Comparison of ENCODE assay signal across 8 mouse cellular contexts in genomic region chr17:6828531-6829150, GRCm38 (mm10). TPM values are rescaled to one million over a fixed set of nuclear protein-coding genes. Genes with fewer than 3 reads are reported as not detected.
A peak's percentile ranks its signal among the peaks of the same experiment; 100 is the strongest.
DNase-seq lines count a peak whose midpoint lies in the region; ATAC-seq and TF ChIP-seq lines count a peak whose summit lies in the region.

No protein-coding gene starts in this region.

- peak; percentile 43 for DNase-seq in kidney, adult 2 months
- DNase-seq in kidney, postnatal 4 days = no peak
- DNase-seq in midbrain, embryonic 14.5 days = peak; percentile 15
- no peak for DNase-seq in urinary bladder, postnatal 25 days (ENCODE audit: low spot score)
- no peak for DNase-seq in layer of hippocampus, postnatal 10 days (ENCODE audit: low spot score in 2 of 2)
- no peak for DNase-seq in left cerebral cortex, adult 9 months (ENCODE audit: low spot score in 2 of 2)

- peak overlapping the region; percentile 84 for H3K4me2 ChIP-seq in intestine, embryonic 16.5 days (ENCODE audit: low read depth, low read length)
- peak overlapping the region; percentile 88 for H3K4me2 ChIP-seq in midbrain, embryonic 14.5 days (ENCODE audit: low read length)

- H3K4me1 ChIP-seq in kidney, adult 2 months (ENCODE audit: control insufficient read depth, insufficient read depth, low read length) = peaks cover 14% of the 10 kb centered on the region; the same call in 1 of the 2 replicates
- H3K4me1 ChIP-seq in bone marrow macrophage, adult 2 months (ENCODE audit: control insufficient read depth, insufficient read depth, low read length) = peaks cover 24% of the 10 kb centered on the region
- H3K4me1 ChIP-seq in intestine, embryonic 16.5 days (ENCODE audit: control insufficient read depth, insufficient read depth, low read length) = 0 out of 2 replicates have a peak, but pooled peaks cover 6% of the 10 kb centered on the region
- peaks cover 10% of the 10 kb centered on the region; the same call in 1 of the 2 replicates for H3K4me1 ChIP-seq in midbrain, embryonic 14.5 days (ENCODE audit: control insufficient read depth, insufficient read depth, low read length)

- 47% methylated on average over 7 of the region's 7 CpGs for WGBS in kidney, adult 2 months
- WGBS in intestine, embryonic 16.5 days = 47% methylated on average over 7 of the region's 7 CpGs
- WGBS in midbrain, embryonic 14.5 days = 79% methylated on average over 7 of the region's 7 CpGs

- no peak for TF ChIP-seq CTCF in kidney, adult 2 months (conservative IDR thresholded peaks at IDR 0.05; ENCODE audit: insufficient read depth, insufficient read length, low read depth, low read length)
- no peak for TF ChIP-seq CTCF in bone marrow macrophage, adult 2 months (IDR thresholded peaks at IDR 0.05; ENCODE audit: low read depth, low read length)

- no peaks in the 10 kb centered on the region for H3K9me3 ChIP-seq in intestine, embryonic 16.5 days (ENCODE audit: control insufficient read depth, low read length)
- no peaks in the 10 kb centered on the region for H3K9me3 ChIP-seq in midbrain, embryonic 14.5 days (ENCODE audit: control insufficient read depth, low read length)

- peak overlapping the region; percentile 76 for H3K4me3 ChIP-seq in kidney, adult 2 months (ENCODE audit: insufficient read depth, low read depth, low read length)
- peak overlapping the region; percentile 65 for H3K4me3 ChIP-seq in bone marrow macrophage, adult 2 months (ENCODE audit: insufficient read depth, low read length)
- peak overlapping the region; percentile 66 for H3K4me3 ChIP-seq in intestine, embryonic 16.5 days (ENCODE audit: low read length)
- peak overlapping the region; percentile 56 for H3K4me3 ChIP-seq in midbrain, embryonic 14.5 days (replicated peaks; ENCODE audit: low read depth, low read length)

- H3K9ac ChIP-seq in intestine, embryonic 16.5 days (ENCODE audit: low read depth, low read length) = peak overlapping the region; percentile 76
- peak overlapping the region; percentile 69 for H3K9ac ChIP-seq in midbrain, embryonic 14.5 days (replicated peaks; ENCODE audit: low read length)

- H3K27me3 ChIP-seq in kidney, adult 2 months (replicated peaks; ENCODE audit: control insufficient read depth, insufficient read depth, low read length) = no peaks in the 10 kb centered on the region
- no peaks in the 10 kb centered on the region for H3K27me3 ChIP-seq in intestine, embryonic 16.5 days (replicated peaks; ENCODE audit: control insufficient read depth, insufficient read depth, low read length)
- H3K27me3 ChIP-seq in midbrain, embryonic 14.5 days (ENCODE audit: control insufficient read depth, insufficient read depth, low read length) = no peaks in the 10 kb centered on the region

- peak; percentile 34; the same call in 1 of the 2 replicates for ATAC-seq in intestine, embryonic 16.5 days
- ATAC-seq in midbrain, embryonic 14.5 days (ENCODE audit: low FRiP score, low TSS enrichment) = no peak

- H3K36me3 ChIP-seq in kidney, adult 2 months (ENCODE audit: control insufficient read depth, insufficient read depth, low read length) = no peaks in the 10 kb centered on the region
- H3K36me3 ChIP-seq in intestine, embryonic 16.5 days (ENCODE audit: control insufficient read depth, insufficient read depth, low read length) = no peaks in the 10 kb centered on the region
- H3K36me3 ChIP-seq in midbrain, embryonic 14.5 days (ENCODE audit: control insufficient read depth, insufficient read depth, low read length) = no peaks in the 10 kb centered on the region

- peak overlapping the region; percentile 97 for H3K27ac ChIP-seq in kidney, adult 2 months (ENCODE audit: insufficient read depth, low read depth, low read length)
- H3K27ac ChIP-seq in bone marrow macrophage, adult 2 months (ENCODE audit: insufficient read depth, low read depth, low read length) = peak overlapping the region; percentile 90
- H3K27ac ChIP-seq in intestine, embryonic 16.5 days (ENCODE audit: low read length) = peak overlapping the region; percentile 99
- peak overlapping the region; percentile 98 for H3K27ac ChIP-seq in midbrain, embryonic 14.5 days (replicated peaks; ENCODE audit: low read depth, low read length)

- no peak for TF ChIP-seq POLR2A in kidney, adult 2 months (IDR thresholded peaks at IDR 0.05; ENCODE audit: low read depth, low read length)
- no peak for TF ChIP-seq POLR2A in bone marrow macrophage, adult 2 months (IDR thresholded peaks at IDR 0.05; ENCODE audit: borderline replicate concordance, low read depth, low read length)

RNA-seq across cellular contexts. Expression of gene Ezr, which starts 46.1 kb away (rescaled TPM):
- 129 and 152 TPM in 2 replicates for polyA plus RNA-seq in kidney, adult 2 months (2012; rRNA removed)
- polyA plus RNA-seq in bone marrow macrophage, adult 2 months (2012; ENCODE audit: insufficient read depth, insufficient read length, missing spikeins) = 19.4 and 19.9 TPM in 2 replicates
- 281 and 319 TPM in 2 replicates for polyA plus RNA-seq in intestine, embryonic 16.5 days (2015; fragmentation: Nextera tagmentation; extraction: Ambion mirVana)
- polyA plus RNA-seq in midbrain, embryonic 14.5 days (2014; fragmentation: Nextera tagmentation; extraction: Ambion mirVana) = 20.8 and 27.8 TPM in 2 replicates
- 10 to 100 TPM; 51.0 to 56.6 TPM for total RNA-seq in layer of hippocampus, postnatal 10 days (2021)

Comparison
In these comparisons a context has a peak if more than half of its experiments do, and no peak if none do; other contexts are left out.
1. DNase-seq: peak in kidney, adult 2 months (single experiment) and midbrain, embryonic 14.5 days (single experiment); none in kidney, postnatal 4 days (0 of 2), urinary bladder, postnatal 25 days (single experiment), layer of hippocampus, postnatal 10 days (0 of 2) and left cerebral cortex, adult 9 months (0 of 2).
2. Peak in every context shown above with its lines, with median percentiles within 50 percentile points of each other: H3K27ac ChIP-seq and H3K4me3 ChIP-seq.